Mouse (Mus musculus) mesoderm, embryonic 11.5 days (tissue): Measurements from ENCODE around the gene Dtnbp1.

ENCODE experiments used
- DNase-seq: peaks from one replicate; pipeline ENCODE4 v3.0.0-alpha.2; 2012; ENCODE audit warnings: low read depth, low spot score

Gene Dtnbp1

DNA sequence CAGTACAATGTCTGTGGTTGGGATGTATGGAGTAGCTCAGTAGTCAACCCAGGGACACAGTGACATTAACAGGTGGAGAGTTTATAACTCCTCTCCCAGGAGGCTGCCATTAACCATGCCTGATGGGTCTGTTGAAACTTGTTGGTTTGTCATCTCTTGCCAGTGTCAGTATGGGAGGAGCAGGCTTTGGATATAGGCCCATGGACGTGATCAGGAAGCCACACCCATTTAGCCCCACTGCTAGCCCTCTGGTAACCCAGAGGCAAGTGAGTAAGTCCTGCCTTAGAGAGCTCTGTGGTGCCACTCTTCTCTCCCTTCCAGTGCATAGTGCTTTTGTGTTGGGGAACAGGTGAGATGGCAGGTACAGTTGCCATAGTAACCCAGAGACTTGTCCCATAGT is 97.7 kb downstream of the Dtnbp1 start:
- no peak for DNase-seq

- no peak for DNase-seq
Measured at GRCm38 (mm10) chr13:44903416-44903815, 98.5 kb downstream of the Dtnbp1 start.

DNA sequence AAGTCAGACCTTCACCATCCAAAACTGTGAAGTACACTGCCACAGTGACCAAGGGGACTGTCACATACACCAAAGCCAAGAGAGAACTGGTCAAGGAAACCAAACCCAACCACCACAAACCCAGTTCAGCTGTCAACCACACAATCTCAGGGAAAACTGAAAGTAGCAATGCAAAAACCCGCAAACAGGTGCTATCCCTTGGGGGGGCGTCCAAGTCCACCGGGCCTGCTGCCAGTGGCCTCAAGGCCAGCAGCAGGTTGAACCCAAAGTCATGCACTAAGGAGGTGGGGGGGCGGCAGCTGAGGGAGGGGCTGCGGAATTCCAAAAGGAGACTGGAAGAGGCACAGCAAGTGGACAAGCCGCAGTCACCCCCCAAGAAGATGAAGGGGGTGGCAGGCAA is 99.6 kb downstream of the Dtnbp1 start:
- DNase-seq = no peak

- DNase-seq = no peak
Measured at GRCm38 (mm10) chr13:44896211-44896610, 105.7 kb downstream of the Dtnbp1 start.

DNA sequence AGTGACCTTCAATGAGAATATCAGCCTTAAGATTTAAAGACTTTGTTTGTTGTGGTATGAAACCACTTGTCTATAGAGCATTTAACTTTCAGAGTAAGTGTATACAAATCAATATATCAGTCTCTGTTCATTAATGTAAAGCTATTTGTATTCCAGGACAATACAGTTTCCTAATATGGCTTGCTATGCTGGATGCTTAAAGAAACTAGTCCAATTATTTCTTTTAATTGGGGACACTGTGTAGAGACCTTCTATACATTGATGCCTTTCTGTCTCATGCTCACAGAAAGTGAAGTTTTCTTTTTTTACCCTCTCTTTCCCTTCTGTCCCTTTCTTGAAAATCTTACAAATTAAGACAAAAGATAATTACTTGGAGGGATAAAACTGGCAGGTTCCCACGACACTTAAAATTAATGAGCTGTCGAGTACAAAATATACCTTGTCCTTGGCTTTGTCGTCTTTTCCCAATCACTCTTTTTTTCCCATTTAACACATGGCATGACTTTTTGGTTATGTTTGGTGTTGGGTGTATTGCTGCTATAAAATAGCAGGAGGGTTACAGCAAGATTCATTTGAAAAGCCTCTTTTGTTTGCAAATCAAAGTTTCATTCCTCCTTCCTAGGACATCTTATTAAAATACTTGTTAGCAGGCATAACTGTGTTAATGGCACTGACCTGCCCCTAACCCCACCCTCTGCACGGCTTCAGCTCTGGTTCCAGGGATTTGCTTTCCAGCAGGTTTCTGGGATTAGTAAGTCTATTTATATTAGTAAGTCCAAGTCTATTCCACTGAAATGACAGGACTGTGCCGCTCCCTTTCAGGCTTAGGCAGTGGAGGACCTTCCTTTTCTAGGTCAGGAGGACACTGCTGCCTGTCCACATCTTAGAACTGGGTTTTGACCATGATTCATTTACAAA is 109.9 kb downstream of the Dtnbp1 start:
- DNase-seq = no peak

GRCm38 (mm10) chr13:44890612-44891011 is 111.3 kb downstream of the Dtnbp1 start:
- no peak for DNase-seq

GRCm38 (mm10) chr13:44886221-44886620 is 115.7 kb downstream of the Dtnbp1 start:
- no peak for DNase-seq

- no peak for DNase-seq
Measured at GRCm38 (mm10) chr13:44881001-44881400, 120.9 kb downstream of the Dtnbp1 start.

- DNase-seq = no peak
Measured at GRCm38 (mm10) chr13:44876799-44877198, 125.1 kb downstream of the Dtnbp1 start.
